Mouse (Mus musculus) limb, embryonic 11.5 days (tissue): Measurements from ENCODE around the gene Traf2. TPM values are rescaled to one million over a fixed set of nuclear protein-coding genes. Genes with fewer than 3 reads are reported as not detected.

Experiments used
- ATAC-seq: fragments of 200-750 bp; cut with Nextera tagmentation; 2 replicates; pipeline ENCODE4 v1.8.0; 2017; ENCODE audit warnings: low read depth; ENCODE audit not compliant: insufficient number of reproducible peaks, low FRiP score, low TSS enrichment
- DNase-seq: peaks from one replicate; pipeline ENCODE4 v3.0.0-alpha.2; 2015; ENCODE audit warnings: low spot score
- H3K27ac ChIP-seq: fragments of 300-500 bp; sonication (generic); replicated peaks from 2 replicates; pipeline ENCODE4 v1.5.1; 2014; ENCODE audit warnings: low read depth, mild to moderate bottlenecking, low read length
- H3K27me3 ChIP-seq: fragments of 300-500 bp; sonication (generic); 2 replicates; pipeline ENCODE4 v1.6.1; 2014; ENCODE audit warnings: mild to moderate bottlenecking, low read length, mixed read lengths; ENCODE audit not compliant: control insufficient read depth, insufficient read depth
- H3K36me3 ChIP-seq: fragments of 300-500 bp; sonication (generic); 2 replicates; pipeline ENCODE4 v1.6.1; 2014; ENCODE audit warnings: mild to moderate bottlenecking, low read length, moderate library complexity, mixed read lengths; ENCODE audit not compliant: control insufficient read depth, insufficient read depth
- H3K4me1 ChIP-seq: fragments of 300-500 bp; sonication (generic); 2 replicates; pipeline ENCODE4 v1.6.1; 2014; ENCODE audit warnings: low read length, mixed read lengths; ENCODE audit not compliant: control insufficient read depth, insufficient read depth
- H3K4me2 ChIP-seq: fragments of 300-500 bp; sonication (generic); 2 replicates; pipeline ENCODE4 v1.6.1; 2014; ENCODE audit warnings: low read depth, mild to moderate bottlenecking, moderate library complexity; ENCODE audit not compliant: severe bottlenecking
- H3K4me3 ChIP-seq: fragments of 300-500 bp; sonication (generic); 2 replicates; pipeline ENCODE4 v1.5.1; 2014; ENCODE audit warnings: low read depth, low read length
- H3K9ac ChIP-seq: fragments of 300-500 bp; sonication (generic); 2 replicates; pipeline ENCODE4 v1.6.1; 2014; ENCODE audit warnings: mild to moderate bottlenecking, low read length
- H3K9me3 ChIP-seq: fragments of 300-500 bp; sonication (generic); 2 replicates; pipeline ENCODE4 v1.6.1; 2016; ENCODE audit warnings: low read length; ENCODE audit not compliant: control insufficient read depth
- WGBS: fragments of 180-500 bp; shearing (Covaris S2); extraction: QIAGEN DNeasy Blood & Tissue Kit; methylation state at CpG from one replicate; pipeline ENCODE4 v1.1.7; 2014; 5-methylcytosine and 5-hydroxymethylcytosine counted together
- polyA plus RNA-seq: library from polyadenylated mRNA; unstranded; fragments of >200 nt; fragmentation: Nextera tagmentation; extraction: Ambion mirVana; gene quantifications from 2 replicates; pipeline ENCODE4 v1.2.1, GENCODE M21; 2014

The Traf2 gene
- polyA plus RNA-seq, 1 experiment from 2014 or later, result 40.0 TPM

- no peak overlapping the region for H3K9ac ChIP-seq
- ATAC-seq, result no peak
- DNase-seq, result no peak
- H3K4me2 ChIP-seq, result no peak overlapping the region
- peaks cover 9% of the 10 kb centered on the region; the same call in 1 of the 2 replicates for H3K36me3 ChIP-seq
- no peak overlapping the region for H3K27ac ChIP-seq
- no peaks in the 10 kb centered on the region for H3K4me1 ChIP-seq
- no peaks in the 10 kb centered on the region for H3K9me3 ChIP-seq
- WGBS, result 27% methylated on average over 5 of the region's 5 CpGs
- no peak overlapping the region for H3K4me3 ChIP-seq
- no peaks in the 10 kb centered on the region for H3K27me3 ChIP-seq
Measured at GRCm38 (mm10) chr2:25506964-25507363, 39.8 kb downstream of the Traf2 start.

GRCm38 (mm10) chr2:25505860-25506259 lies 40.9 kb downstream of the Traf2 start:
- 94% methylated on average over 4 of the region's 4 CpGs for WGBS
- no peak overlapping the region for H3K4me3 ChIP-seq
- no peaks in the 10 kb centered on the region for H3K9me3 ChIP-seq
- H3K4me1 ChIP-seq, result peaks cover 7% of the 10 kb centered on the region
- DNase-seq (no peak), ATAC-seq (no peak)
- H3K27me3 ChIP-seq, result no peaks in the 10 kb centered on the region
- peaks cover 9% of the 10 kb centered on the region; the same call in 1 of the 2 replicates for H3K36me3 ChIP-seq
- no peak overlapping the region for H3K9ac ChIP-seq
- H3K4me2 ChIP-seq, result no peak overlapping the region
- H3K27ac ChIP-seq, result no peak overlapping the region

GRCm38 (mm10) chr2:25505000-25505399 lies 41.7 kb downstream of the Traf2 start:
- Histone ChIP-seq H3K4me2 (no peak overlapping the region), H3K4me3 (no peak overlapping the region), H3K27me3 (no peaks in the 10 kb centered on the region), H3K27ac (no peak overlapping the region), H3K9ac (no peak overlapping the region), H3K4me1 (peaks cover 7% of the 10 kb centered on the region), H3K9me3 (no peaks in the 10 kb centered on the region), H3K36me3 (peaks cover 9% of the 10 kb centered on the region; the same call in 1 of the 2 replicates)
- DNase-seq, result no peak
- WGBS, result 93% methylated on average over 1 of the region's 1 CpGs
- ATAC-seq, result no peak

- ATAC-seq, result no peak
- 94% methylated on average over 19 of the region's 19 CpGs for WGBS
- no peak overlapping the region for H3K9ac ChIP-seq
Measured at GRCm38 (mm10) chr2:25504538-25504937, 42.2 kb downstream of the Traf2 start.

GRCm38 (mm10) chr2:25502726-25503125 lies 44.0 kb downstream of the Traf2 start:
- no peak overlapping the region for H3K9ac ChIP-seq
- DNase-seq, result no peak
- no peaks in the 10 kb centered on the region for H3K27me3 ChIP-seq
- no peak overlapping the region for H3K4me2 ChIP-seq
- peaks cover 7% of the 10 kb centered on the region for H3K4me1 ChIP-seq
- H3K36me3 ChIP-seq, result peaks cover 9% of the 10 kb centered on the region; the same call in 1 of the 2 replicates
- H3K9me3 ChIP-seq, result no peaks in the 10 kb centered on the region
- WGBS, result 85% methylated on average over 3 of the region's 3 CpGs
- H3K27ac ChIP-seq, result no peak overlapping the region
- no peak overlapping the region for H3K4me3 ChIP-seq
- no peak for ATAC-seq

More at GRCm38 (mm10) chr2:25504538-25504937, 42.2 kb downstream of the Traf2 start:
- Histone ChIP-seq H3K9me3 (no peaks in the 10 kb centered on the region), H3K27ac (no peak overlapping the region), H3K36me3 (peaks cover 9% of the 10 kb centered on the region; the same call in 1 of the 2 replicates), H3K4me3 (no peak overlapping the region), H3K4me2 (no peak overlapping the region), H3K27me3 (no peaks in the 10 kb centered on the region), H3K4me1 (peaks cover 7% of the 10 kb centered on the region)
- DNase-seq, result no peak

GRCm38 (mm10) chr2:25501593-25502486 lies 44.9 kb downstream of the Traf2 start, which contains the start of gene C8g:
TSS of gene C8g (minus strand) at chr2:25501719.
- peaks cover 9% of the 10 kb centered on the region; the same call in 1 of the 2 replicates for H3K36me3 ChIP-seq
- peak within 1 kb of the TSS; percentile 76 for H3K9ac ChIP-seq
- H3K4me1 ChIP-seq, result peaks cover 7% of the 10 kb centered on the region
- ATAC-seq (no peak), DNase-seq (no peak)
- no peak within 1 kb of the TSS for H3K27ac ChIP-seq
- no peaks in the 10 kb centered on the region for H3K9me3 ChIP-seq
- peak within 1 kb of the TSS; percentile 93 for H3K4me2 ChIP-seq
- 77% methylated on average over 20 of the region's 20 CpGs for WGBS
- no peaks in the 10 kb centered on the region for H3K27me3 ChIP-seq
- H3K4me3 ChIP-seq, result peak within 1 kb of the TSS; percentile 62

GRCm38 (mm10) chr2:25500576-25501405 lies 45.9 kb downstream of the Traf2 start, which contains the start of gene Fbxw5:
TSS of gene Fbxw5 (plus strand) at chr2:25500750.
- peak within 1 kb of the TSS; percentile 76 for H3K9ac ChIP-seq
- H3K9me3 ChIP-seq, result no peaks in the 10 kb centered on the region
- 1% methylated on average over 38 of the region's 44 CpGs for WGBS
- peak within 1 kb of the TSS; percentile 93 for H3K4me2 ChIP-seq
- no peak within 1 kb of the TSS for H3K27ac ChIP-seq
- H3K4me1 ChIP-seq, result peaks cover 7% of the 10 kb centered on the region
- peak; percentile 81 for ATAC-seq
- H3K36me3 ChIP-seq, result peaks cover 9% of the 10 kb centered on the region; the same call in 1 of the 2 replicates
- peak; percentile 91 for DNase-seq
- H3K27me3 ChIP-seq, result no peaks in the 10 kb centered on the region
- H3K4me3 ChIP-seq, result peak within 1 kb of the TSS; percentile 62

- Histone ChIP-seq H3K9me3 (no peaks in the 10 kb centered on the region), H3K9ac (peak overlapping the region; percentile 56), H3K4me1 (peaks cover 7% of the 10 kb centered on the region), H3K4me3 (peak overlapping the region; percentile 62), H3K27me3 (no peaks in the 10 kb centered on the region), H3K36me3 (peaks cover 8% of the 10 kb centered on the region; the same call in 1 of the 2 replicates), H3K4me2 (peak overlapping the region; percentile 93), H3K27ac (no peak overlapping the region)
- DNase-seq, result no peak
- WGBS, result 71% methylated on average over 6 of the region's 6 CpGs
- ATAC-seq, result peak; percentile 7; the same call in 1 of the 2 replicates
Measured at GRCm38 (mm10) chr2:25500071-25500575, 46.6 kb downstream of the Traf2 start.
